Mouse (Mus musculus) CH12.LX (cell line): ENCODE results near the gene Hcrt. TPM values are rescaled to one million over a fixed set of nuclear protein-coding genes. Genes with fewer than 3 reads are reported as not detected.

Experiments used
- DNase-seq: peaks from one replicate; pipeline ENCODE4 v3.0.0-alpha.2; 2013; ENCODE audit errors: extremely low read depth
- H3K27ac ChIP-seq: 2 replicates; pipeline ENCODE4 v1.5.1; 2012; ENCODE audit warnings: low read depth, mild to moderate bottlenecking, control low read depth, moderate library complexity; ENCODE audit not compliant: insufficient read depth
- H3K27me3 ChIP-seq: replicated peaks from 2 replicates; pipeline ENCODE3; 2012; ENCODE audit warnings: inconsistent platforms
- H3K36me3 ChIP-seq, 2 experiments: replicated peaks in 1 of 2; 2 replicates each; pipeline versions ENCODE3 to v1.6.1; 2012; ENCODE audit warnings: inconsistent platforms in 1 of 2, low read length in 1 of 2, mild to moderate bottlenecking in 1 of 2, mixed read lengths in 1 of 2, moderate library complexity in 1 of 2; ENCODE audit not compliant: control insufficient read depth in 1 of 2, insufficient read depth in 1 of 2
- H3K4me1 ChIP-seq, 2 experiments: 2 replicates each; pipeline ENCODE4 v1.6.1; 2012; ENCODE audit warnings: inconsistent platforms in 1 of 2, moderate library complexity in 1 of 2; ENCODE audit not compliant: insufficient read depth in 2 of 2, control insufficient read depth in 1 of 2
- H3K4me2 ChIP-seq: 2 replicates; pipeline ENCODE4 v1.6.1; 2012; ENCODE audit warnings: low read depth, mild to moderate bottlenecking, control low read depth; ENCODE audit not compliant: poor library complexity, insufficient read depth, severe bottlenecking
- H3K4me3 ChIP-seq, 3 experiments: fragments of 150-350 bp in 1 of 3; sonication (generic) in 1 of 3; replicated peaks in 1 of 3; 2 replicates each; pipeline versions ENCODE3 to v1.5.1; 2011 to 2012; ENCODE audit warnings: low read depth in 2 of 3, low read length in 2 of 3, mild to moderate bottlenecking in 2 of 3, moderate library complexity in 2 of 3, control low read depth in 1 of 3, improper control_type of control experiment in 1 of 3, inconsistent platforms in 1 of 3, mixed read lengths in 1 of 3; ENCODE audit not compliant: poor library complexity in 1 of 3
- H3K79me2 ChIP-seq: replicated peaks from 2 replicates; pipeline ENCODE4 v1.6.1; 2012; ENCODE audit warnings: mild to moderate bottlenecking, moderate library complexity; ENCODE audit not compliant: control insufficient read depth, poor library complexity, insufficient read depth, severe bottlenecking; ENCODE audit errors: extremely low read depth
- H3K9ac ChIP-seq: 2 replicates; pipeline ENCODE4 v1.6.1; 2012; ENCODE audit warnings: low read depth, mild to moderate bottlenecking, control low read depth, moderate library complexity; ENCODE audit not compliant: insufficient read depth
- H3K9me3 ChIP-seq: replicated peaks from 2 replicates; pipeline ENCODE3; 2012; ENCODE audit warnings: low read length, inconsistent platforms, mixed read lengths
- CHD1 ChIP-seq: IDR thresholded peaks from 2 replicates; pipeline ENCODE4 v1.6.1; 2012; ENCODE audit warnings: low read depth, low read length, improper control_type of control experiment, inconsistent platforms
- CTCF ChIP-seq, 2 experiments: IDR thresholded peaks in 1 of 2; conservative IDR thresholded peaks in 1 of 2; 2 replicates each; pipeline ENCODE4 v1.5.1; 2011 to 2012; ENCODE audit warnings: low read depth in 2 of 2, low read length in 2 of 2, improper control_type of control experiment in 1 of 2, inconsistent platforms in 1 of 2, mild to moderate bottlenecking in 1 of 2, moderate library complexity in 1 of 2
- E2F4 ChIP-seq: IDR thresholded peaks from 2 replicates; pipeline ENCODE4 v1.6.1; 2011; ENCODE audit warnings: low read depth, low read length, improper control_type of control experiment; ENCODE audit not compliant: insufficient replicate concordance
- EP300 ChIP-seq: IDR thresholded peaks from 2 replicates; pipeline ENCODE4 v1.6.1; 2011; ENCODE audit warnings: low read length, improper control_type of control experiment
- ETS1 ChIP-seq: conservative IDR thresholded peaks from 2 replicates; pipeline ENCODE4 v1.6.1; 2012; ENCODE audit warnings: low read depth, mild to moderate bottlenecking, inconsistent platforms, low read length, improper control_type of control experiment, moderate library complexity
- GABPA ChIP-seq: IDR thresholded peaks from 2 replicates; pipeline ENCODE4 v1.6.1; 2012; ENCODE audit warnings: low read depth, low read length, improper control_type of control experiment, inconsistent platforms; ENCODE audit not compliant: insufficient replicate concordance
- IRF4 ChIP-seq: IDR thresholded peaks from 2 replicates; pipeline ENCODE4 v1.6.1; 2014; ENCODE audit warnings: low read depth, mild to moderate bottlenecking, inconsistent platforms, low read length, improper control_type of control experiment
- KAT2A ChIP-seq: IDR thresholded peaks from 2 replicates; pipeline ENCODE4 v1.6.1; 2012; ENCODE audit warnings: low read length, improper control_type of control experiment, inconsistent platforms; ENCODE audit not compliant: insufficient replicate concordance
- MAX ChIP-seq: IDR thresholded peaks from 2 replicates; pipeline ENCODE4 v1.6.1; 2011; ENCODE audit warnings: low read length, improper control_type of control experiment
- MAZ ChIP-seq: IDR thresholded peaks from 2 replicates; pipeline ENCODE4 v1.6.1; 2012; ENCODE audit warnings: low read depth, mild to moderate bottlenecking, inconsistent platforms, low read length, improper control_type of control experiment, moderate library complexity
- MXI1 ChIP-seq: IDR thresholded peaks from 2 replicates; pipeline ENCODE4 v1.6.1; 2011; ENCODE audit warnings: mild to moderate bottlenecking, low read depth, low read length, improper control_type of control experiment
- MYC ChIP-seq: IDR thresholded peaks from 2 replicates; pipeline ENCODE4 v1.6.1; 2011; ENCODE audit warnings: low read depth, mild to moderate bottlenecking, improper control_type of control experiment, low read length
- NRF1 ChIP-seq: IDR thresholded peaks from 2 replicates; pipeline ENCODE4 v1.6.1; 2014; ENCODE audit warnings: low read depth, mild to moderate bottlenecking, inconsistent platforms, low read length, improper control_type of control experiment, moderate library complexity
- PAX5 ChIP-seq: IDR thresholded peaks from 2 replicates; pipeline ENCODE4 v1.6.1; 2012; ENCODE audit warnings: low read length, inconsistent platforms, mixed read lengths
- RCOR1 ChIP-seq: conservative IDR thresholded peaks from 2 replicates; pipeline ENCODE4 v1.6.1; 2012; ENCODE audit warnings: low read depth, mild to moderate bottlenecking, inconsistent platforms, low read length, improper control_type of control experiment
- SMC3 ChIP-seq: IDR thresholded peaks from 2 replicates; pipeline ENCODE4 v1.6.1; 2011; ENCODE audit warnings: low read depth, low read length, improper control_type of control experiment
- TCF12 ChIP-seq: IDR thresholded peaks from 2 replicates; pipeline ENCODE4 v1.6.1; 2014; ENCODE audit warnings: low read depth, mild to moderate bottlenecking, inconsistent platforms, low read length, improper control_type of control experiment
- UBTF ChIP-seq: IDR thresholded peaks from 2 replicates; pipeline ENCODE4 v1.6.1; 2012; ENCODE audit warnings: low read depth, mild to moderate bottlenecking, inconsistent platforms, low read length, improper control_type of control experiment, moderate library complexity
- USF2 ChIP-seq: conservative IDR thresholded peaks from 2 replicates; pipeline ENCODE4 v1.6.1; 2011; ENCODE audit warnings: low read depth, low read length, improper control_type of control experiment
- ZC3H11A ChIP-seq: IDR thresholded peaks from 2 replicates; pipeline ENCODE4 v1.6.1; 2012; ENCODE audit warnings: low read depth, mild to moderate bottlenecking, inconsistent platforms, low read length, improper control_type of control experiment
- ZNF384 ChIP-seq: IDR thresholded peaks from 2 replicates; pipeline ENCODE4 v1.6.1; 2012; ENCODE audit warnings: low read depth, low read length, improper control_type of control experiment, inconsistent platforms
- dilution Hi-C: fragments of 300-500 bp; cut with MboI; formaldehyde crosslinking; loops from 2 replicates; pipeline ENCODE4 v1.14.3; 2020; ENCODE audit warnings: low sequenced_read_pairs; ENCODE audit not compliant: extremely low pct_unique_long_range_greater_than_20kb, extremely low pct_ligation_motif_present
- in situ Hi-C: fragments of 300-500 bp; cut with MboI; formaldehyde crosslinking; loops from 3 replicates; pipeline ENCODE4 v1.14.3; 2019; ENCODE audit warnings: low sequenced_read_pairs, low pct_ligation_motif_present, low pct_unique_long_range_greater_than_20kb, mixed read lengths
- polyA plus RNA-seq: library from polyadenylated mRNA; unstranded; fragments of >175 nt; gene quantifications from 2 replicates; pipeline ENCODE4 v1.2.1, GENCODE M21; 2012; ENCODE audit warnings: low read depth; ENCODE audit not compliant: insufficient read length
- total RNA-seq, 2 experiments: library from RNA; depleted of rRNA; stranded (reverse); fragments of 300-350 nt in 1 of 2; fragments of >200 nt in 1 of 2; gene quantifications; 2 replicates each; pipeline ENCODE4 v1.2.3; 2012 to 2014

Gene Hcrt
- total and polyA plus RNA-seq, 3 experiments: not detected

GRCm38 (mm10) chr11:100799426-100799825 is 36.7 kb upstream of the Hcrt start:
- Histone ChIP-seq H3K4me2 (no peak overlapping the region), H3K27ac (no peak overlapping the region), H3K27me3 (no peaks in the 10 kb centered on the region), H3K79me2 (no peaks in the 10 kb centered on the region), H3K4me1 (no peaks in the 10 kb centered on the region), H3K9ac (no peak overlapping the region), H3K4me3 (no peak overlapping the region), H3K36me3 (peaks cover 48 to 74% of the 10 kb centered on the region in 2 experiments), H3K9me3 (peaks cover 6% of the 10 kb centered on the region)
- in situ Hi-C loops: no loop called here
- TF ChIP-seq UBTF (no peak), TCF12 (no peak), ETS1 (no peak), PAX5 (no peak), CHD1 (no peak), NRF1 (no peak), ZNF384 (no peak), CTCF (conservative IDR thresholded peaks at IDR 0.05 in 1 of 2, IDR thresholded peaks at IDR 0.05 in 1 of 2; ENCODE audit: low read depth in 2 of 2, low read length in 2 of 2) (no peak), GABPA (no peak), MAX (no peak), IRF4 (no peak), EP300 (no peak)
- no peak for DNase-seq
- dilution Hi-C loops: no loop called here

GRCm38 (mm10) chr11:100796585-100796984 is 33.9 kb upstream of the Hcrt start:
- dilution Hi-C loops: no loop called here
- no peak for TF ChIP-seq IRF4
- TF ChIP-seq CTCF (conservative IDR thresholded peaks at IDR 0.05 in 1 of 2, IDR thresholded peaks at IDR 0.05 in 1 of 2; ENCODE audit: low read depth in 2 of 2, low read length in 2 of 2): peak in 1 of 2 experiments; percentile 10; a peak in 1 of 4 replicates
- no peak for TF ChIP-seq PAX5
- Histone ChIP-seq H3K9me3 (no peaks in the 10 kb centered on the region), H3K9ac (no peak overlapping the region), H3K4me2 (no peak overlapping the region), H3K4me1 (no peaks in the 10 kb centered on the region), H3K79me2 (no peaks in the 10 kb centered on the region), H3K4me3 (no peak overlapping the region), H3K36me3 (peaks cover 26 to 66% of the 10 kb centered on the region in 2 experiments), H3K27me3 (no peaks in the 10 kb centered on the region), H3K27ac (no peak overlapping the region)
- DNase-seq: no peak
- in situ Hi-C loops: no loop called here

GRCm38 (mm10) chr11:100795386-100795785 is 32.7 kb upstream of the Hcrt start:
- H3K9ac ChIP-seq: no peak overlapping the region
- TF ChIP-seq KAT2A (no peak), USF2 (no peak), MAZ (no peak), RCOR1 (no peak), MXI1 (no peak), SMC3 (no peak), PAX5 (no peak), CTCF (conservative IDR thresholded peaks at IDR 0.05 in 1 of 2, IDR thresholded peaks at IDR 0.05 in 1 of 2; ENCODE audit: low read depth in 2 of 2, low read length in 2 of 2) (no peak), TCF12 (no peak), E2F4 (no peak), ETS1 (no peak), IRF4 (no peak), ZC3H11A (no peak), MYC (no peak)
- H3K36me3 ChIP-seq: peaks cover 24 to 66% of the 10 kb centered on the region in 2 experiments
- H3K4me1 ChIP-seq: no peaks in the 10 kb centered on the region
- H3K9me3 ChIP-seq: no peaks in the 10 kb centered on the region
- H3K27me3 ChIP-seq: no peaks in the 10 kb centered on the region
- dilution Hi-C loops: no loop called here
- no peak for DNase-seq
- no peak overlapping the region for H3K4me3 ChIP-seq
- no peak overlapping the region for H3K4me2 ChIP-seq
- H3K27ac ChIP-seq: no peak overlapping the region
- H3K79me2 ChIP-seq: no peaks in the 10 kb centered on the region
- in situ Hi-C loops: no loop called here
